ENCODE assay signal across 9 mouse cellular contexts in genomic region chr19:4215451-4215840, GRCm38 (mm10). TPM values are rescaled to one million over a fixed set of nuclear protein-coding genes. Genes with fewer than 3 reads are reported as not detected.
DNase-seq lines count a peak whose midpoint lies in the region; ATAC-seq and TF ChIP-seq lines count a peak whose summit lies in the region.
"Had no signal": no experiment of that assay in that cellular context is flagged by ENCODE, and none has a peak within 500 bp of the region (broad histone marks: within the 10 kb centered on the region; RNA-seq: fewer than 3 reads in every experiment).

No protein-coding gene starts in this region.

- WGBS in forebrain, postnatal 0 days, result 3% methylated on average over 19 of the region's 21 CpGs
- WGBS in liver, embryonic 15.5 days (ENCODE audit: insufficient replicate concordance), result 1% methylated on average over 20 of the region's 21 CpGs

- intact Hi-C loops in heart, postnatal 25 days (cut with DNase I), result no loop called here

- TF ChIP-seq CTCF in forebrain, postnatal 0 days (IDR thresholded peaks at IDR 0.05; ENCODE audit: low read depth), result no peak

- peaks cover 25% of the 10 kb centered on the region for H3K27me3 ChIP-seq in forebrain, postnatal 0 days (ENCODE audit: insufficient read depth, low read length)
- H3K27me3 ChIP-seq in liver, embryonic 15.5 days, result peaks cover 100% of the 10 kb centered on the region

- peak overlapping the region; percentile 90 for H3K4me2 ChIP-seq in forebrain, postnatal 0 days (ENCODE audit: low read depth)
- peak overlapping the region; percentile 75 for H3K4me2 ChIP-seq in liver, embryonic 15.5 days

- no peaks in the 10 kb centered on the region; the same call in 1 of the 2 replicates for H3K4me1 ChIP-seq in forebrain, postnatal 0 days (ENCODE audit: insufficient read depth)
- H3K4me1 ChIP-seq in liver, embryonic 15.5 days (replicated peaks), result peaks cover 41% of the 10 kb centered on the region

- peak overlapping the region; percentile 44; the same call in 1 of the 2 replicates for H3K9ac ChIP-seq in forebrain, postnatal 0 days
- peak overlapping the region; percentile 49; the same call in 1 of the 2 replicates for H3K9ac ChIP-seq in liver, embryonic 15.5 days

- DNase-seq in heart, adult 11 months, result peak; percentile 93
- no peak for DNase-seq in heart, postnatal 25 days (ENCODE audit: low spot score)
- DNase-seq in A20 (ENCODE audit: low read depth, low spot score), result peak; percentile 42
- no peak for DNase-seq in forebrain, postnatal 0 days
- no peak for DNase-seq in ovary, postnatal 10 days (ENCODE audit: low spot score)
- DNase-seq in thymus, postnatal 36 days, result no peak
- DNase-seq in right cerebral cortex, postnatal 25 days, result no peak

- ATAC-seq in forebrain, postnatal 0 days, result no peak
- no peak for ATAC-seq in liver, embryonic 15.5 days (ENCODE audit: insufficient read depth)

- no peaks in the 10 kb centered on the region for H3K9me3 ChIP-seq in forebrain, postnatal 0 days (ENCODE audit: low read length)
- H3K9me3 ChIP-seq in liver, embryonic 15.5 days (replicated peaks), result no peaks in the 10 kb centered on the region

- peak overlapping the region; percentile 48 for H3K4me3 ChIP-seq in forebrain, postnatal 0 days (ENCODE audit: low read depth, low read length)
- peak overlapping the region; percentile 57 for H3K4me3 ChIP-seq in liver, embryonic 15.5 days (replicated peaks)

- H3K36me3 ChIP-seq in forebrain, postnatal 0 days (ENCODE audit: insufficient read depth), result no peaks in the 10 kb centered on the region
- no peaks in the 10 kb centered on the region for H3K36me3 ChIP-seq in liver, embryonic 15.5 days (replicated peaks)

- H3K27ac ChIP-seq in forebrain, postnatal 0 days (ENCODE audit: low read depth, low read length), result no peak overlapping the region
- no peak overlapping the region for H3K27ac ChIP-seq in liver, embryonic 15.5 days (replicated peaks)

RNA-seq across cellular contexts. Expression of gene AC109138.7, which starts 1.3 kb away (rescaled TPM):
- not detected for total RNA-seq in heart, postnatal 25 days (2021)
- total RNA-seq in forebrain, postnatal 0 days (2014; rRNA removed), result not detected in 2 replicates
- polyA plus RNA-seq in forebrain, postnatal 0 days (2015; fragmentation: Nextera tagmentation; extraction: Ambion mirVana), result not detected in 2 replicates
- not detected in 2 replicates for polyA plus RNA-seq in liver, embryonic 15.5 days (2015; fragmentation: Nextera tagmentation; extraction: Ambion mirVana)
- total RNA-seq: layer of hippocampus, postnatal 14 days had no signal

RNA-seq across cellular contexts. Expression of gene Clcf1, which starts 1.4 kb away (rescaled TPM):
- 1 to 10 TPM in 1 of 2 experiments, under 1 TPM in 1; 0.94 to 2.0 TPM for total RNA-seq in heart, postnatal 25 days (2021)
- total RNA-seq in forebrain, postnatal 0 days (2014; rRNA removed), result 0.38 and 1.2 TPM in 2 replicates
- 0.29 and 0.41 TPM in 2 replicates for polyA plus RNA-seq in forebrain, postnatal 0 days (2015; fragmentation: Nextera tagmentation; extraction: Ambion mirVana)
- 0.38 and 0.56 TPM in 2 replicates for polyA plus RNA-seq in liver, embryonic 15.5 days (2015; fragmentation: Nextera tagmentation; extraction: Ambion mirVana)

RNA-seq across cellular contexts. Expression of gene Rad9a, which starts 14.0 kb away (rescaled TPM):
- 1 to 10 TPM; 5.3 to 5.8 TPM for total RNA-seq in heart, postnatal 25 days (2021)
- 11.8 and 16.4 TPM in 2 replicates for total RNA-seq in forebrain, postnatal 0 days (2014; rRNA removed)
- polyA plus RNA-seq in forebrain, postnatal 0 days (2015; fragmentation: Nextera tagmentation; extraction: Ambion mirVana), result 15.9 and 16.5 TPM in 2 replicates
- polyA plus RNA-seq in liver, embryonic 15.5 days (2015; fragmentation: Nextera tagmentation; extraction: Ambion mirVana), result 15.6 and 16.5 TPM in 2 replicates

RNA-seq across cellular contexts. Expression of gene Pold4, which starts 16.3 kb away (rescaled TPM):
- 10 to 100 TPM in 1 of 2 experiments, 1 to 10 TPM in 1; 9.7 to 11.1 TPM for total RNA-seq in heart, postnatal 25 days (2021)
- total RNA-seq in forebrain, postnatal 0 days (2014; rRNA removed), result 18.8 and 21.2 TPM in 2 replicates
- polyA plus RNA-seq in forebrain, postnatal 0 days (2015; fragmentation: Nextera tagmentation; extraction: Ambion mirVana), result 21.8 and 23.4 TPM in 2 replicates
- 13.1 and 15.0 TPM in 2 replicates for polyA plus RNA-seq in liver, embryonic 15.5 days (2015; fragmentation: Nextera tagmentation; extraction: Ambion mirVana)

RNA-seq across cellular contexts. Expression of gene Ppp1ca, which starts 23.6 kb away (rescaled TPM):
- total RNA-seq in heart, postnatal 25 days (2021), result 100 to 1,000 TPM; 337 TPM
- 480 and 509 TPM in 2 replicates for total RNA-seq in forebrain, postnatal 0 days (2014; rRNA removed)
- polyA plus RNA-seq in forebrain, postnatal 0 days (2015; fragmentation: Nextera tagmentation; extraction: Ambion mirVana), result 551 and 589 TPM in 2 replicates
- polyA plus RNA-seq in liver, embryonic 15.5 days (2015; fragmentation: Nextera tagmentation; extraction: Ambion mirVana), result 414 and 425 TPM in 2 replicates

Comparison
In these comparisons a context has a peak if more than half of its experiments do, and no peak if none do; other contexts are left out.
1. DNase-seq: peak in heart, adult 11 months (single experiment) and A20 (single experiment); none in heart, postnatal 25 days (single experiment), forebrain, postnatal 0 days (single experiment), ovary, postnatal 10 days (single experiment), thymus, postnatal 36 days (0 of 2) and right cerebral cortex, postnatal 25 days (single experiment).